Mouse (Mus musculus): ENCODE results near the gene Mast4. TPM values are rescaled to one million over a fixed set of nuclear protein-coding genes. Genes with fewer than 3 reads are reported as not detected.

Gene Mast4
- polyA plus RNA-seq, 1 experiment from 2014 or later: 2.8 TPM

GRCm38 (mm10) chr13:102874465-102875143 lies 459.7 kb downstream of the Mast4 start:
- WGBS (ENCODE audit: insufficient replicate concordance): 84% methylated on average over 14 of the region's 14 CpGs
- TF ChIP-seq CTCF (IDR thresholded peaks at IDR 0.05; ENCODE audit: low read depth) (no peak), EP300 (IDR thresholded peaks at IDR 0.05; ENCODE audit: low read depth) (no peak)
- no peak overlapping the region for H3K27ac ChIP-seq (ENCODE audit: low read depth)
- H3K27me3 ChIP-seq (ENCODE audit: insufficient read depth, low read length): no peaks in the 10 kb centered on the region
- no peak overlapping the region for H3K4me2 ChIP-seq (ENCODE audit: low read depth, low read length)
- H3K4me1 ChIP-seq (ENCODE audit: insufficient read depth): peaks cover 9% of the 10 kb centered on the region
- no peak overlapping the region for H3K4me3 ChIP-seq (ENCODE audit: low read depth, low read length)
- no peaks in the 10 kb centered on the region for H3K9me3 ChIP-seq (ENCODE audit: low read length)
- H3K9ac ChIP-seq (replicated peaks): no peak overlapping the region
- ATAC-seq: no peak
- no peak for DNase-seq
- H3K36me3 ChIP-seq (replicated peaks; ENCODE audit: insufficient read depth, low read length): no peaks in the 10 kb centered on the region

- no peaks in the 10 kb centered on the region for H3K27me3 ChIP-seq (ENCODE audit: insufficient read depth, low read length)
- peaks cover 9% of the 10 kb centered on the region for H3K4me1 ChIP-seq (ENCODE audit: insufficient read depth)
- no peak overlapping the region for H3K27ac ChIP-seq (ENCODE audit: low read depth)
- WGBS (ENCODE audit: insufficient replicate concordance): 94% methylated on average over 5 of the region's 5 CpGs
- H3K4me3 ChIP-seq (ENCODE audit: low read depth, low read length): no peak overlapping the region
- H3K36me3 ChIP-seq (replicated peaks; ENCODE audit: insufficient read depth, low read length): no peaks in the 10 kb centered on the region
- H3K9ac ChIP-seq (replicated peaks): no peak overlapping the region
- TF ChIP-seq CTCF (IDR thresholded peaks at IDR 0.05; ENCODE audit: low read depth) (no peak), EP300 (IDR thresholded peaks at IDR 0.05; ENCODE audit: low read depth) (no peak)
- H3K9me3 ChIP-seq (ENCODE audit: low read length): no peaks in the 10 kb centered on the region
- ATAC-seq (no peak), DNase-seq (no peak)
- H3K4me2 ChIP-seq (ENCODE audit: low read depth, low read length): no peak overlapping the region
Observed at GRCm38 (mm10) chr13:102873412-102874016, 460.8 kb downstream of the Mast4 start.

GRCm38 (mm10) chr13:102871380-102872104 lies 462.8 kb downstream of the Mast4 start:
- Histone ChIP-seq H3K4me3 (ENCODE audit: low read depth, low read length) (no peak overlapping the region), H3K27me3 (ENCODE audit: insufficient read depth, low read length) (no peaks in the 10 kb centered on the region), H3K27ac (ENCODE audit: low read depth) (no peak overlapping the region), H3K9ac (replicated peaks) (no peak overlapping the region), H3K9me3 (ENCODE audit: low read length) (0 out of 2 replicates have a peak, but pooled peaks cover 4% of the 10 kb centered on the region), H3K36me3 (replicated peaks; ENCODE audit: insufficient read depth, low read length) (no peaks in the 10 kb centered on the region), H3K4me2 (ENCODE audit: low read depth, low read length) (no peak overlapping the region), H3K4me1 (ENCODE audit: insufficient read depth) (peaks cover 1% of the 10 kb centered on the region)
- TF ChIP-seq CTCF (IDR thresholded peaks at IDR 0.05; ENCODE audit: low read depth): no peak
- TF ChIP-seq EP300 (IDR thresholded peaks at IDR 0.05; ENCODE audit: low read depth): no peak
- ATAC-seq: no peak
- no peak for DNase-seq
- WGBS (ENCODE audit: insufficient replicate concordance): 83% methylated on average over 11 of the region's 11 CpGs

- 77% methylated on average over 4 of the region's 4 CpGs for WGBS (ENCODE audit: insufficient replicate concordance)
- TF ChIP-seq EP300 (IDR thresholded peaks at IDR 0.05; ENCODE audit: low read depth): no peak
- TF ChIP-seq CTCF (IDR thresholded peaks at IDR 0.05; ENCODE audit: low read depth): no peak
- Histone ChIP-seq H3K4me3 (ENCODE audit: low read depth, low read length) (no peak overlapping the region), H3K4me2 (ENCODE audit: low read depth, low read length) (no peak overlapping the region), H3K9ac (replicated peaks) (no peak overlapping the region), H3K36me3 (replicated peaks; ENCODE audit: insufficient read depth, low read length) (no peaks in the 10 kb centered on the region), H3K4me1 (ENCODE audit: insufficient read depth) (peaks cover 9% of the 10 kb centered on the region), H3K9me3 (ENCODE audit: low read length) (0 out of 2 replicates have a peak, but pooled peaks cover 4% of the 10 kb centered on the region), H3K27ac (ENCODE audit: low read depth) (no peak overlapping the region), H3K27me3 (ENCODE audit: insufficient read depth, low read length) (no peaks in the 10 kb centered on the region)
- ATAC-seq (no peak), DNase-seq (no peak)
Observed at GRCm38 (mm10) chr13:102869541-102869940, 464.8 kb downstream of the Mast4 start.

GRCm38 (mm10) chr13:102866816-102867215 lies 467.5 kb downstream of the Mast4 start:
- H3K27ac ChIP-seq (ENCODE audit: low read depth): no peak overlapping the region
- DNase-seq (no peak), ATAC-seq (no peak)

More at GRCm38 (mm10) chr13:102866816-102867215, 467.5 kb downstream of the Mast4 start:
- Histone ChIP-seq H3K27me3 (ENCODE audit: insufficient read depth, low read length) (no peaks in the 10 kb centered on the region), H3K4me1 (ENCODE audit: insufficient read depth) (peaks cover 9% of the 10 kb centered on the region), H3K9me3 (ENCODE audit: low read length) (0 out of 2 replicates have a peak, but pooled peaks cover 4% of the 10 kb centered on the region), H3K4me3 (ENCODE audit: low read depth, low read length) (no peak overlapping the region), H3K4me2 (ENCODE audit: low read depth, low read length) (no peak overlapping the region), H3K36me3 (replicated peaks; ENCODE audit: insufficient read depth, low read length) (no peaks in the 10 kb centered on the region), H3K9ac (replicated peaks) (no peak overlapping the region)
- TF ChIP-seq CTCF (IDR thresholded peaks at IDR 0.05; ENCODE audit: low read depth): no peak
- TF ChIP-seq EP300 (IDR thresholded peaks at IDR 0.05; ENCODE audit: low read depth): no peak
